Mouse (Mus musculus): Measurements from ENCODE around the gene Vmn2r114. TPM values are rescaled to one million over a fixed set of nuclear protein-coding genes. Genes with fewer than 3 reads are reported as not detected.
"Not testable (repeated sequence)": the region's sequence is repeated elsewhere in the genome, so short reads cannot be mapped to it uniquely, and the experiment has no call there.

Gene Vmn2r114
- not detected for total RNA-seq (2021)
- long read RNA-seq, experiment 1 = 0 reads
- long read RNA-seq, experiment 2 = 0 reads

DNA sequence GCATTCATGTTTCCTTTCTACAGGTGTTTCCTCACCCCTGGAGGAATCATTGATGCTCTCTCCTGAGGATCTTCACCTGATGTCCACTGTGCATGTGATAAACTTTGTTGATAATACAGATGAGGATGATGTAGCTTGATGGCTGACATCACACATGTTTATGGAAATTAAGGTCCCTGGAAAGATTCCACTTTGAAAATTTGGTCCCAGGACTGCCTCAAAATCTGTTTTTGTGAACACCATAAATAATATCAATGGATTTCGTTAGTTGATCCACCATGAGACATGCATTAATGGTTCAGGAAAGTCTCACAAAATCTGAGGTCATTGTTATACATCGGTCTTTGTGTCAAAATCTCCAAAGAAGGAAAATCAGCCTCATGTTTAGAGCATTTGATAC lies at the start of gene Vmn2r114:
Gene Vmn2r114 (minus strand): TSS at position 101 of the 400 bp plus-strand sequence.
- H3K27ac ChIP-seq; H3K4me3 ChIP-seq; intact Hi-C loops (cut with DNase I); DNase-seq: not testable (repeated sequence)

DNA sequence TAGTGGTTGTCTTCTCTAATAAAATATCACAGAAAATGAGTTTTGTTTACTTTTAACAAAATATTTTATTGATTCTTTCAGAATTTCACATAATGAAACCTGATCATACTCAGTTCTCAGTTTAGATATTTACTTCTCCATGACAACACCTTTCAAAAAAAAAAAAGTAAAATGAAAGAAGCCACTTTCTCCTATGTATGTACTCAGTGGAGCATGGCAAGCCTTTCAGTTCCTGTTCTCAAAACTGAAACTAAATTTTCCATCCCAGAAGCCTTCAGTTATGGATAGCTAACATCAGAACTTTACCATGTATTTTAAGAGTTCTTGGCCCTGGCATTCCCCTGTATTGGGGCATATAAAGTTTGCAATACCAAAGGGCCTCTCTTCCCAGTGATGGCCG lies 39.3 kb upstream of the Vmn2r114 start:
- Histone ChIP-seq H3K27ac (no peak overlapping the region), H3K4me3 (no peak overlapping the region)
- no peak for TF ChIP-seq CTCF (IDR thresholded peaks at IDR 0.05)
- intact Hi-C loops (cut with DNase I) = no loop called here
- no peak for DNase-seq

DNA sequence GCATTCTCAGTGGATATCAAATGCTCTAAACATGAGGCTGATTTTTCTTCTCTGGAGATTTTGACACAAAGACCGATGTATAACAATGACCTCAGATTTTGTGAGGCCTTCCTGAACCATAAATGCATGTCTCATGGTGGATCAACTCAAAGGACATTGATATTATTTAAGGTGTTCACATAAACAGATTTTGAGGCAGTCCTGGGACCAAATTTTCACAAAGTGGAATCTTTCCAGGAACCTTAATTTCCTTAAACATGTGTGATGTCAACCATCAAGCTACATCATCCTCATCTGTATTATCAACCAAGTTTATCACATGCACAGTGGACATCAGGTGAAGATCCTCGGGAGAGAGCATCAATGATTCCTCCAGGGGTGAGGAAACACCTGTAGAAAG lies 31.1 kb upstream of the Vmn2r114 start, which contains the start of gene Vmn2r115:
Gene Vmn2r115 (plus strand): TSS at position 301 of the 400 bp plus-strand sequence.
- DNase-seq; H3K4me3 ChIP-seq; intact Hi-C loops (cut with DNase I); H3K27ac ChIP-seq: not testable (repeated sequence)

DNA sequence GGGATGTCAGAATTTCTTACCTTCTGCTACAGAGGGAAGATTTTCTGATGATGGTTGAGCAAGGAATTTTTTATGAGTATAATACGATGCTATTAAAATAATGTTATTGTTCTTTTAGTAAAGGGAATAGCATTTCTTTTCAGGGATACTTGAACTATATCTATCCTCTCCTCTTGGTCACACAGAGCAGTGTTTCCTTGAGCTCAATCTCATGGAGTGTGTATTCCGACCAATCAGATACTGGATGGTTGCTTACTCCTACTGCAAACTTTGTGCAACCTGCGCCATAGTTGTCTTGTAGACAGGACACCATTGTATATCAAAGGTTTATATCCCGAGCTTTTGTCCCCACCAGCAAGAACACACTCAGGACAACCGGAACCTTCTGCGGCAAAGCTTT lies 18.3 kb upstream of the Vmn2r114 start:
- no peak for TF ChIP-seq CTCF (IDR thresholded peaks at IDR 0.05)
- no peak overlapping the region for H3K4me3 ChIP-seq
- no peak overlapping the region for H3K27ac ChIP-seq
- DNase-seq = no peak
- intact Hi-C loops (cut with DNase I) = no loop called here

Other genes starting within 250 kb of the Vmn2r114 start
- 1 to 10 TPM in 1 of 2 experiments, under 1 TPM in 1; 0.84 to 1.5 TPM for gene Zfp40, start 119.3 kb downstream of the Vmn2r114 start, total RNA-seq (2021)
- gene Vmn2r115, start 31.2 kb upstream of the Vmn2r114 start, total RNA-seq (2021) = not detected
- gene Vmn2r116, start 72.1 kb upstream of the Vmn2r114 start, total RNA-seq (2021) = not detected
- gene Vmn2r117, start 167.2 kb upstream of the Vmn2r114 start, total RNA-seq (2021) = not detected